In the genomic region with DNA sequence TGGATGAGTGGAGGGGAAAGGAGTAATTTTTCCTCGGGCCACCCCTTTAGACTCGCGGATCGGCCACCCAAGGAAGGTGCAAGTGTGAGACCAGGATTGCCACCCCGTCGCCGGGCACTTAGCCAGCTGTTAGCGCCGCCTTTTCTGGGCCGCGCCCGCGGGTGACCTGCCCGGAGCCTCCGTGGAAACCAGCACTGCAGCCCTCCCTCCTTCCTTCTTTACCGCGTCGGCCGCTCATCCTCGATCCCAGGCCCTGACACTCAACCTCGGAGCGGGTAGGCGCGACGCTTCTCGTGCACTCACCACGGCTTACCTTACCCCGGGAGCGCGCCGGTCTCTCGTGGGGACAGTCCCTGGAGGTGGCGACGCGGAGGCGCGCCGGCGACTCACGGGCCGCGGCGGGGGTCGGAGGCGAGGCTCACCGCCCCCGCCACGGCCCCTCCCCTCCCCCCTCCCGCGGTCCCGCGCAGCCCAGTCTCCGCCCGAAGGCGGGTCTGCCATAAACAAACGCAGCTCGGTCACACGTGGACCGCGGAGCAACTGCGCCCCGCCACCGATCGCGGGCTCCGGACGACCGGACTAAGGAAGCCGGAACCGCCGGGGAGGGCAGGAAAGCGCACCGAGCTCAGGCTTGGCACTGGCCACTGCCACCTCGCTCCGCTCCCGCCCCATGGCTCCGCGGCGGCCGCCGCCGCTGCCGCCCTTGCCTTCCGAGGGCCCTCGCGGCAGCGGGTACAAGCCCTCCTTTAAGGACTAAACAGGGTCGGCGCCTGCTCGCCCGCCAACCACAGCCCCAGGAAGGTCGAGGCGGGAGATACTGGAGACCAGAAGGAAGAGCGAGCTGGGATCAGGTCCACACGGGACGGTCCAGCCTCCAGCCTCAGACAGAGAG, we compare ENCODE assay signal across 9 mouse cellular contexts. TPM values are rescaled to one million over a fixed set of nuclear protein-coding genes. Genes with fewer than 3 reads are reported as not detected.
DNase-seq lines count a peak whose midpoint lies in the region; ATAC-seq and TF ChIP-seq lines count a peak whose summit lies in the region.
"Had no signal": no experiment of that assay in that cellular context is flagged by ENCODE, and none has a peak within 500 bp of the region (broad histone marks: within the 10 kb centered on the region; RNA-seq: fewer than 3 reads in every experiment).

Sim2 (plus strand) TSS at position 221 of the 892 bp plus-strand sequence.

- under 1% methylated on average over 88 of the region's 96 CpGs for WGBS in heart, embryonic 16.5 days
- under 1% methylated on average over 88 of the region's 96 CpGs for WGBS in limb, embryonic 10.5 days
- 1% methylated on average over 95 of the region's 96 CpGs for whole genome bisulfite sequencing in midbrain, embryonic 15.5 days

- H3K27ac ChIP-seq in ES-Bruce4 (ENCODE audit: insufficient read depth, low read length) = no peak within 1 kb of the TSS
- H3K27ac ChIP-seq in heart, embryonic 16.5 days (ENCODE audit: low read length) = no peak within 1 kb of the TSS
- peak within 1 kb of the TSS; percentile 80 for H3K27ac ChIP-seq in limb, embryonic 10.5 days
- H3K27ac ChIP-seq in midbrain, embryonic 15.5 days = no peak within 1 kb of the TSS

- H3K4me1 ChIP-seq in ES-Bruce4 (ENCODE audit: control insufficient read depth, insufficient read depth, low read length) = no peaks in the 10 kb centered on the region
- H3K4me1 ChIP-seq in heart, embryonic 16.5 days (ENCODE audit: control insufficient read depth, insufficient read depth, low read length) = peaks cover 13% of the 10 kb centered on the region
- peaks cover 46% of the 10 kb centered on the region for H3K4me1 ChIP-seq in limb, embryonic 10.5 days
- H3K4me1 ChIP-seq in midbrain, embryonic 15.5 days = peaks cover 19% of the 10 kb centered on the region

- intact Hi-C loops in left cerebral cortex, postnatal 14 days (cut with DNase I) = loop anchor here (10.0 kb wide), 1 partner anchor 1390 kb away; no protein-coding TSS in a partner anchor

- TF ChIP-seq CTCF in ES-Bruce4 (IDR thresholded peaks at IDR 0.05; ENCODE audit: low read depth, low read length) = no peak

- peak within 1 kb of the TSS; percentile 50 for H3K4me3 ChIP-seq in ES-Bruce4 (ENCODE audit: low read depth, low read length)
- peak within 1 kb of the TSS; percentile 49 for H3K4me3 ChIP-seq in heart, embryonic 16.5 days (ENCODE audit: low read length)
- peak within 1 kb of the TSS; percentile 54 for H3K4me3 ChIP-seq in limb, embryonic 10.5 days
- peak within 1 kb of the TSS; percentile 17 for H3K4me3 ChIP-seq in midbrain, embryonic 15.5 days

- peaks cover 60% of the 10 kb centered on the region for H3K27me3 ChIP-seq in ES-Bruce4 (ENCODE audit: control insufficient read depth, insufficient read depth, low read length, poor library complexity, severe bottlenecking)
- peaks cover 85% of the 10 kb centered on the region for H3K27me3 ChIP-seq in heart, embryonic 16.5 days (ENCODE audit: control insufficient read depth, insufficient read depth, low read length)
- peaks cover 100% of the 10 kb centered on the region for H3K27me3 ChIP-seq in limb, embryonic 10.5 days (ENCODE audit: low read depth, poor library complexity, severe bottlenecking)
- peaks cover 87% of the 10 kb centered on the region for H3K27me3 ChIP-seq in midbrain, embryonic 15.5 days (replicated peaks)

- H3K9me3 ChIP-seq in ES-Bruce4 (replicated peaks; ENCODE audit: control insufficient read depth, insufficient read depth, low read length, poor library complexity, severe bottlenecking) = no peaks in the 10 kb centered on the region
- H3K9me3 ChIP-seq in heart, embryonic 16.5 days (replicated peaks; ENCODE audit: control insufficient read depth, low read length) = no peaks in the 10 kb centered on the region
- no peaks in the 10 kb centered on the region for H3K9me3 ChIP-seq in limb, embryonic 10.5 days (replicated peaks)
- no peaks in the 10 kb centered on the region for H3K9me3 ChIP-seq in midbrain, embryonic 15.5 days

- H3K4me2 ChIP-seq in heart, embryonic 16.5 days (ENCODE audit: low read depth, low read length) = peak within 1 kb of the TSS; percentile 74
- peak within 1 kb of the TSS; percentile 34 for H3K4me2 ChIP-seq in midbrain, embryonic 15.5 days

- TF ChIP-seq POLR2A in ES-Bruce4 (IDR thresholded peaks at IDR 0.05; ENCODE audit: insufficient read depth, low read length) = no peak

- ATAC-seq in heart, embryonic 16.5 days (replicated peaks; ENCODE audit: extremely low read depth, insufficient read depth, low FRiP score) = no peak
- ATAC-seq in midbrain, embryonic 15.5 days (replicated peaks) = 0 out of 2 replicates have a peak, but pooled peaks have one; percentile 37

- DNase-seq in embryo, embryonic 10.5 days (ENCODE audit: low spot score) = peak; percentile 45
- DNase-seq in limb, embryonic 10.5 days (ENCODE audit: low spot score) = peak; percentile 70
- DNase-seq in left cerebral cortex, postnatal 14 days (ENCODE audit: low spot score in 2 of 2) = no peak
- DNase-seq in frontal cortex, postnatal 25 days (ENCODE audit: low spot score in 2 of 2) = no peak
- DNase-seq in T-cell, adult 2 months (ENCODE audit: low spot score) = no peak

- TF ChIP-seq EP300 in ES-Bruce4 (IDR thresholded peaks at IDR 0.05; ENCODE audit: insufficient read depth, low read depth, low read length) = no peak

- no peaks in the 10 kb centered on the region for H3K36me3 ChIP-seq in ES-Bruce4 (ENCODE audit: control insufficient read depth, insufficient read depth, low read length, poor library complexity, severe bottlenecking)
- H3K36me3 ChIP-seq in heart, embryonic 16.5 days (ENCODE audit: control insufficient read depth, insufficient read depth) = no peaks in the 10 kb centered on the region
- no peaks in the 10 kb centered on the region for H3K36me3 ChIP-seq in limb, embryonic 10.5 days
- no peaks in the 10 kb centered on the region for H3K36me3 ChIP-seq in midbrain, embryonic 15.5 days (replicated peaks)

- H3K9ac ChIP-seq in ES-Bruce4 (ENCODE audit: low read depth, poor library complexity, severe bottlenecking) = peak within 1 kb of the TSS; percentile 41
- no peak within 1 kb of the TSS; the same call in 1 of the 2 replicates for H3K9ac ChIP-seq in heart, embryonic 16.5 days (ENCODE audit: low read length)
- no peak within 1 kb of the TSS for H3K9ac ChIP-seq in midbrain, embryonic 15.5 days

RNA-seq across cellular contexts. Expression of gene Sim2, which starts in this region (rescaled TPM):
- not detected in 2 replicates for polyA plus RNA-seq in ES-Bruce4 (2011; ENCODE audit: insufficient read depth, insufficient read length, low read depth, missing spikeins)
- 0.04 and 0.14 TPM in 2 replicates for polyA plus RNA-seq in heart, embryonic 16.5 days (2015; fragmentation: Nextera tagmentation; extraction: Ambion mirVana)
- 2.2 and 2.9 TPM in 2 replicates for polyA plus RNA-seq in limb, embryonic 10.5 days (2016; fragmentation: Nextera tagmentation; extraction: Ambion mirVana)
- polyA plus RNA-seq in midbrain, embryonic 15.5 days (2015; fragmentation: Nextera tagmentation; extraction: Ambion mirVana) = 0.06 and 0.25 TPM in 2 replicates
- under 1 TPM; 0.11 TPM for total RNA-seq in left cerebral cortex, postnatal 14 days (2021)
- total RNA-seq: adrenal gland, adult 18-20 months had no signal

Comparison
In these comparisons a context has a peak if more than half of its experiments do, and no peak if none do; other contexts are left out.
1. Peak in ATAC-seq, H3K4me3 ChIP-seq and H3K4me2 ChIP-seq in midbrain, embryonic 15.5 days; RNA of the gene not detected or under 1 TPM.
2. DNase-seq: peak in embryo, embryonic 10.5 days (single experiment) and limb, embryonic 10.5 days (single experiment); none in left cerebral cortex, postnatal 14 days (0 of 2), frontal cortex, postnatal 25 days (0 of 2) and T-cell, adult 2 months (single experiment).
3. Peak in every context shown above with its lines, with median percentiles within 50 percentile points of each other: H3K4me3 ChIP-seq.